Comparison of ENCODE assay signal across 28 mouse cellular contexts in genomic region chr12:112990706-112991405, GRCm38 (mm10). TPM values are rescaled to one million over a fixed set of nuclear protein-coding genes. Genes with fewer than 3 reads are reported as not detected.
DNase-seq lines count a peak whose midpoint lies in the region; ATAC-seq lines count a peak whose summit lies in the region.
"Had no signal": no experiment of that assay in that cellular context is flagged by ENCODE, and none has a peak within 500 bp of the region (broad histone marks: within the 10 kb centered on the region; RNA-seq: fewer than 3 reads in every experiment).

No protein-coding gene starts in this region.

- WGBS in embryonic facial prominence, embryonic 14.5 days = 77% methylated on average over 5 of the region's 5 CpGs
- WGBS in forebrain, embryonic 13.5 days = 92% methylated on average over 5 of the region's 5 CpGs

- H3K9ac ChIP-seq in embryonic facial prominence, embryonic 14.5 days (ENCODE audit: low read depth, low read length) = no peak overlapping the region
- no peak overlapping the region for H3K9ac ChIP-seq in forebrain, embryonic 13.5 days
- H3K9ac ChIP-seq: forebrain, postnatal 0 days; hindbrain, embryonic 13.5 days had no signal

- DNase-seq in 416B (ENCODE audit: low read depth) (peak; percentile 12), MEL-GATA-1-ER (ENCODE audit: extremely low read depth, low read depth) (peak; percentile 80)
- DNase-seq in embryonic facial prominence, embryonic 14.5 days (ENCODE audit: low spot score) = peak; percentile 40
- no peak for DNase-seq in frontal cortex, postnatal 25 days (ENCODE audit: low spot score in 2 of 2)
- DNase-seq in gastrocnemius, postnatal 25 days = no peak
- DNase-seq: adrenal gland, postnatal 10 days; adrenal gland, postnatal 36 days; B cell, adult 2 months; cerebellum, adult 11 months; cerebellum, adult 2 months; cerebellum, adult 9-11 months; cerebellum, postnatal 25 days; forebrain, postnatal 0 days; gastrocnemius, postnatal 10 days; heart, adult 11 months; heart, postnatal 36 days; kidney, adult 18-20 months; kidney, adult 9 months had no signal

- H3K4me1 ChIP-seq in embryonic facial prominence, embryonic 14.5 days (ENCODE audit: control insufficient read depth, insufficient read depth, low read length) = no peaks in the 10 kb centered on the region
- no peaks in the 10 kb centered on the region; the same call in 1 of the 2 replicates for H3K4me1 ChIP-seq in forebrain, embryonic 13.5 days
- H3K4me1 ChIP-seq: forebrain, embryonic 10.5 days; hindbrain, embryonic 10.5 days had no signal

- H3K4me3 ChIP-seq in embryonic facial prominence, embryonic 14.5 days (ENCODE audit: low read depth, low read length) = no peak overlapping the region
- no peak overlapping the region for H3K4me3 ChIP-seq in forebrain, embryonic 13.5 days
- H3K4me3 ChIP-seq: forebrain, embryonic 10.5 days; hindbrain, embryonic 10.5 days; hindbrain, embryonic 13.5 days had no signal

- H3K27ac ChIP-seq in embryonic facial prominence, embryonic 14.5 days (replicated peaks; ENCODE audit: low read depth, low read length) = no peak overlapping the region
- H3K27ac ChIP-seq in forebrain, embryonic 13.5 days = no peak overlapping the region
- H3K27ac ChIP-seq: forebrain, embryonic 10.5 days; hindbrain, embryonic 10.5 days; hindbrain, embryonic 13.5 days had no signal

- no peaks in the 10 kb centered on the region for H3K9me3 ChIP-seq in embryonic facial prominence, embryonic 14.5 days (ENCODE audit: control insufficient read depth, low read length)
- no peaks in the 10 kb centered on the region for H3K9me3 ChIP-seq in forebrain, embryonic 13.5 days (replicated peaks)
- H3K9me3 ChIP-seq: forebrain, embryonic 10.5 days; hindbrain, embryonic 10.5 days; hindbrain, embryonic 13.5 days had no signal

- H3K4me2 ChIP-seq in embryonic facial prominence, embryonic 14.5 days (ENCODE audit: low read depth, low read length) = no peak overlapping the region
- H3K4me2 ChIP-seq in forebrain, embryonic 13.5 days = no peak overlapping the region
- H3K4me2 ChIP-seq: heart, embryonic 11.5 days; hindbrain, embryonic 13.5 days had no signal

- ATAC-seq in embryonic facial prominence, embryonic 14.5 days (ENCODE audit: low read depth) = no peak
- ATAC-seq in forebrain, embryonic 13.5 days = no peak
- ATAC-seq: forebrain, embryonic 14.5 days; forebrain, postnatal 0 days; hindbrain, embryonic 16.5 days; intestine, embryonic 16.5 days; Patski had no signal

- peaks cover 48% of the 10 kb centered on the region for H3K36me3 ChIP-seq in embryonic facial prominence, embryonic 14.5 days (ENCODE audit: control insufficient read depth, insufficient read depth, low read length)
- peaks cover 52% of the 10 kb centered on the region for H3K36me3 ChIP-seq in forebrain, embryonic 13.5 days (ENCODE audit: poor library complexity, severe bottlenecking)

- H3K27me3 ChIP-seq in embryonic facial prominence, embryonic 14.5 days (replicated peaks; ENCODE audit: control insufficient read depth, insufficient read depth, low read length) = no peaks in the 10 kb centered on the region
- H3K27me3 ChIP-seq in forebrain, embryonic 13.5 days = no peaks in the 10 kb centered on the region
- H3K27me3 ChIP-seq: CH12.LX; hindbrain, embryonic 13.5 days; Patski had no signal

RNA-seq across cellular contexts. Expression of gene Brf1, which starts 9.6 kb away (rescaled TPM):
- polyA plus RNA-seq in embryonic facial prominence, embryonic 14.5 days (2014; fragmentation: Nextera tagmentation; extraction: Ambion mirVana) = 50.0 and 54.3 TPM in 2 replicates
- total RNA-seq in gastrocnemius, postnatal 25 days (2021) = 10 to 100 TPM; 19.3 to 19.4 TPM
- polyA plus RNA-seq in forebrain, embryonic 13.5 days (2015; fragmentation: Nextera tagmentation; extraction: Ambion mirVana) = 62.5 and 68.8 TPM in 2 replicates

RNA-seq across cellular contexts. Expression of gene Btbd6, which starts 14.6 kb away (rescaled TPM):
- polyA plus RNA-seq in embryonic facial prominence, embryonic 14.5 days (2014; fragmentation: Nextera tagmentation; extraction: Ambion mirVana) = 20.8 and 22.8 TPM in 2 replicates
- total RNA-seq in gastrocnemius, postnatal 25 days (2021) = 10 to 100 TPM; 12.6 to 13.1 TPM
- polyA plus RNA-seq in forebrain, embryonic 13.5 days (2015; fragmentation: Nextera tagmentation; extraction: Ambion mirVana) = 30.3 and 32.7 TPM in 2 replicates

RNA-seq across cellular contexts. Expression of gene Pacs2, which starts 23.5 kb away (rescaled TPM):
- 17.9 and 18.7 TPM in 2 replicates for polyA plus RNA-seq in embryonic facial prominence, embryonic 14.5 days (2014; fragmentation: Nextera tagmentation; extraction: Ambion mirVana)
- total RNA-seq in gastrocnemius, postnatal 25 days (2021) = 10 to 100 TPM; 34.7 to 38.5 TPM
- 17.4 and 20.9 TPM in 2 replicates for polyA plus RNA-seq in forebrain, embryonic 13.5 days (2015; fragmentation: Nextera tagmentation; extraction: Ambion mirVana)

RNA-seq across cellular contexts. Expression of gene Nudt14, which starts 48.9 kb away (rescaled TPM):
- polyA plus RNA-seq in embryonic facial prominence, embryonic 14.5 days (2014; fragmentation: Nextera tagmentation; extraction: Ambion mirVana) = 87.3 and 87.4 TPM in 2 replicates
- total RNA-seq in gastrocnemius, postnatal 25 days (2021) = 1 to 10 TPM; 8.7 to 9.1 TPM
- 57.1 and 61.2 TPM in 2 replicates for polyA plus RNA-seq in forebrain, embryonic 13.5 days (2015; fragmentation: Nextera tagmentation; extraction: Ambion mirVana)

Comparison
In these comparisons a context has a peak if more than half of its experiments do, and no peak if none do; other contexts are left out.
1. DNase-seq: peak in 416B (single experiment), MEL-GATA-1-ER (single experiment) and embryonic facial prominence, embryonic 14.5 days (single experiment); none in frontal cortex, postnatal 25 days (0 of 2) and gastrocnemius, postnatal 25 days (single experiment).